ENCODE assay signal across 26 mouse cellular contexts in the genomic region with DNA sequence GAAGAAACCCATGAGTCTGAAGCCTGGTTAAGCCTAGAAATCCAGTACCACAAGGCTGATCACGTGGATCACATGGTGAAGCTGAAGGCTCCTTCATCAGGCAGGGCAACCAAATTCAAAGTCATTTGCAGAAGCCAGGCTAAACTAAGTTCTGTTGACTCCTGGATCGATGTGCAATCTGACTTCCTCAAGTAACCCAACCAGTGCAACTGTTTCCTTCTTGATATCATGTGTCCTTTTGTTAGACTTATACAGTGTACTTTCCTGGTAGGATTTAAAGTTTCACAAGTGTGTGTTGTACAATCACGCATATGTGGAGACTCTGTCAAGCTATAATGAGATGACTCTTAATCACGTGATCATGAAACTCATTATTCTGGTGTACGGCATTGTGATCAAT. TPM values are rescaled to one million over a fixed set of nuclear protein-coding genes. Genes with fewer than 3 reads are reported as not detected.
A peak's percentile ranks its signal among the peaks of the same experiment; 100 is the strongest.
DNase-seq lines count a peak whose midpoint lies in the region; ATAC-seq lines count a peak whose summit lies in the region.
"Had no signal": no experiment of that assay in that cellular context is flagged by ENCODE, and none has a peak within 500 bp of the region (broad histone marks: within the 10 kb centered on the region; RNA-seq: fewer than 3 reads in every experiment).

No protein-coding gene starts in this region.

- ATAC-seq in liver, embryonic 11.5 days (replicated peaks; ENCODE audit: low FRiP score), result no peak
- peak; percentile 54 for ATAC-seq in common myeloid progenitor, adult 5-6 weeks (replicated peaks; ENCODE audit: low read depth, poor library complexity, severe bottlenecking)
- peak; percentile 17 to 62; a peak in 1 of 4 replicates for ATAC-seq in hematopoietic stem cell, adult 5-6 weeks (replicated peaks in 1 of 2; ENCODE audit: insufficient read depth in 1 of 2, low FRiP score in 2 of 2, low TSS enrichment in 1 of 2, low read depth in 1 of 2, poor library complexity in 2 of 2, severe bottlenecking in 2 of 2)
- peak; percentile 77 for ATAC-seq in megakaryocyte progenitor cell, adult 5-6 weeks (replicated peaks; ENCODE audit: poor library complexity)
- no peak for ATAC-seq in forebrain, embryonic 13.5 days
- ATAC-seq in inflammation-experienced regulatory T-cells, adult 6 months, result no peak
- ATAC-seq: CD4-positive, CD25-positive, alpha-beta regulatory T cell, adult 4 months; forebrain, embryonic 14.5 days; forebrain, embryonic 16.5 days; Patski had no signal

- no peaks in the 10 kb centered on the region for H3K4me1 ChIP-seq in liver, embryonic 11.5 days (replicated peaks; ENCODE audit: control insufficient read depth, insufficient read depth, low read length)
- no peaks in the 10 kb centered on the region for H3K4me1 ChIP-seq in forebrain, embryonic 13.5 days
- H3K4me1 ChIP-seq: embryonic facial prominence, embryonic 10.5 days; embryonic facial prominence, embryonic 12.5 days had no signal

- peak; percentile 22 for DNase-seq in liver, embryonic 11.5 days (ENCODE audit: low spot score)
- no peak for DNase-seq in liver
- DNase-seq in kidney, adult 18-20 months, result no peak
- DNase-seq: adrenal gland, adult 2 months; adrenal gland, postnatal 10 days; adrenal gland, postnatal 25 days; B cell, adult 2 months; cerebellum, adult 11 months; cerebellum, adult 18-20 months; cerebellum, adult 8-10 months; cerebellum, adult 9-11 months; cerebellum, postnatal 14 days; cerebellum, postnatal 36 days had no signal

- no peaks in the 10 kb centered on the region for H3K27me3 ChIP-seq in liver, embryonic 11.5 days (replicated peaks; ENCODE audit: control insufficient read depth, insufficient read depth, low read length)
- no peaks in the 10 kb centered on the region for H3K27me3 ChIP-seq in forebrain, embryonic 13.5 days
- H3K27me3 ChIP-seq: CH12.LX; embryonic facial prominence, embryonic 12.5 days; Patski had no signal

- H3K4me3 ChIP-seq in liver, embryonic 11.5 days (ENCODE audit: low read depth, low read length), result no peak overlapping the region
- H3K4me3 ChIP-seq in forebrain, embryonic 13.5 days, result no peak overlapping the region
- H3K4me3 ChIP-seq: embryonic facial prominence, embryonic 10.5 days; embryonic facial prominence, embryonic 12.5 days had no signal

- no peak overlapping the region for H3K9ac ChIP-seq in liver, embryonic 11.5 days (ENCODE audit: low read depth, low read length)
- H3K9ac ChIP-seq in forebrain, embryonic 13.5 days, result no peak overlapping the region
- H3K9ac ChIP-seq: embryonic facial prominence, embryonic 12.5 days had no signal

- WGBS in liver, embryonic 11.5 days, result 87% methylated on average over 5 of the region's 5 CpGs
- 91% methylated on average over 5 of the region's 5 CpGs for WGBS in forebrain, embryonic 13.5 days

- no peaks in the 10 kb centered on the region for H3K9me3 ChIP-seq in liver, embryonic 11.5 days (ENCODE audit: control insufficient read depth, low read length)
- H3K9me3 ChIP-seq in forebrain, embryonic 13.5 days (replicated peaks), result no peaks in the 10 kb centered on the region
- H3K9me3 ChIP-seq: embryonic facial prominence, embryonic 10.5 days; embryonic facial prominence, embryonic 12.5 days; G1E had no signal

- H3K4me2 ChIP-seq in liver, embryonic 11.5 days, result no peak overlapping the region
- no peak overlapping the region for H3K4me2 ChIP-seq in forebrain, embryonic 13.5 days
- H3K4me2 ChIP-seq: embryonic facial prominence, embryonic 12.5 days had no signal

- H3K27ac ChIP-seq in liver, embryonic 11.5 days (ENCODE audit: low read depth, low read length), result no peak overlapping the region
- no peak overlapping the region for H3K27ac ChIP-seq in forebrain, embryonic 13.5 days
- H3K27ac ChIP-seq: embryonic facial prominence, embryonic 10.5 days; embryonic facial prominence, embryonic 12.5 days had no signal

- no peaks in the 10 kb centered on the region for H3K36me3 ChIP-seq in liver, embryonic 11.5 days (ENCODE audit: control insufficient read depth, insufficient read depth, low read length)
- no peaks in the 10 kb centered on the region for H3K36me3 ChIP-seq in forebrain, embryonic 13.5 days (ENCODE audit: poor library complexity, severe bottlenecking)
- H3K36me3 ChIP-seq: embryonic facial prominence, embryonic 12.5 days had no signal

RNA-seq across cellular contexts. Expression of a gene that starts 18.8 kb away (rescaled TPM):
- polyA plus RNA-seq in liver, embryonic 11.5 days (2014; fragmentation: Nextera tagmentation; extraction: Ambion mirVana), result 744 and 826 TPM in 2 replicates
- 389 and 411 TPM in 2 replicates for total RNA-seq in common myeloid progenitor, adult 5-6 weeks (2017)
- total RNA-seq in hematopoietic stem cell, adult 5-6 weeks (2017), result 432 and 477 TPM in 2 replicates
- 292 and 298 TPM in 2 replicates for total RNA-seq in megakaryocyte progenitor cell, adult 5-6 weeks (2015)
- total RNA-seq in megakaryocyte progenitor cell, adult 5-6 weeks (2017), result 334 and 393 TPM in 2 replicates
- polyA plus RNA-seq in forebrain, embryonic 13.5 days (2015; fragmentation: Nextera tagmentation; extraction: Ambion mirVana), result 345 and 360 TPM in 2 replicates
- 100 to 1,000 TPM; 249 to 347 (median 317) TPM for polyA plus RNA-seq in inflammation-experienced regulatory T-cells, adult 6 months (2017; shearing (Covaris generic))

Comparison
In these comparisons a context has a peak if more than half of its experiments do, and no peak if none do; other contexts are left out.
1. ATAC-seq: peak in common myeloid progenitor, adult 5-6 weeks (single experiment), hematopoietic stem cell, adult 5-6 weeks (2 of 2) and megakaryocyte progenitor cell, adult 5-6 weeks (single experiment); none in liver, embryonic 11.5 days (single experiment), forebrain, embryonic 13.5 days (single experiment) and inflammation-experienced regulatory T-cells, adult 6 months (single experiment).